Mouse (Mus musculus) hindbrain, embryonic 11.5 days (tissue): Measurements from ENCODE around the gene Zfp46. TPM values are rescaled to one million over a fixed set of nuclear protein-coding genes. Genes with fewer than 3 reads are reported as not detected.

Source experiments
- ATAC-seq: fragments of 200-750 bp; cut with Nextera tagmentation; 2 replicates; pipeline ENCODE4 v1.8.0; 2017; ENCODE audit warnings: mild to moderate bottlenecking, moderate TSS enrichment, moderate library complexity; ENCODE audit not compliant: low FRiP score
- DNase-seq: peaks from one replicate; pipeline ENCODE4 v3.0.0-alpha.2; 2015; ENCODE audit warnings: low spot score
- H3K27ac ChIP-seq: fragments of 300-500 bp; sonication (generic); 2 replicates; pipeline ENCODE4 v1.5.1; 2014; ENCODE audit warnings: mild to moderate bottlenecking, low read depth, low read length
- H3K27me3 ChIP-seq: fragments of 300-500 bp; sonication (generic); 2 replicates; pipeline ENCODE4 v1.6.1; 2014; ENCODE audit warnings: mild to moderate bottlenecking, low read length, moderate library complexity, mixed read lengths; ENCODE audit not compliant: control insufficient read depth, insufficient read depth
- H3K36me3 ChIP-seq: fragments of 300-500 bp; sonication (generic); 2 replicates; pipeline ENCODE4 v1.6.1; 2014; ENCODE audit warnings: mild to moderate bottlenecking, low read length, moderate library complexity, mixed read lengths; ENCODE audit not compliant: control insufficient read depth, insufficient read depth
- H3K4me1 ChIP-seq: fragments of 300-500 bp; sonication (generic); replicated peaks from 2 replicates; pipeline ENCODE4 v1.6.1; 2014; ENCODE audit warnings: low read length, mixed read lengths; ENCODE audit not compliant: control insufficient read depth, insufficient read depth
- H3K4me2 ChIP-seq: fragments of 300-500 bp; sonication (generic); replicated peaks from 2 replicates; pipeline ENCODE4 v1.6.1; 2014; ENCODE audit warnings: mild to moderate bottlenecking, low read depth, low read length
- H3K4me3 ChIP-seq: fragments of 300-500 bp; sonication (generic); 2 replicates; pipeline ENCODE4 v1.5.1; 2014; ENCODE audit warnings: low read depth, low read length
- H3K9ac ChIP-seq: fragments of 300-500 bp; sonication (generic); 2 replicates; pipeline ENCODE4 v1.6.1; 2014; ENCODE audit warnings: low read depth, low read length
- H3K9me3 ChIP-seq: fragments of 300-500 bp; sonication (generic); 2 replicates; pipeline ENCODE4 v1.6.1; 2016; ENCODE audit warnings: low read length; ENCODE audit not compliant: control insufficient read depth
- WGBS: fragments of 180-500 bp; shearing (Covaris S2); extraction: QIAGEN DNeasy Blood & Tissue Kit; methylation state at CpG from one replicate; pipeline ENCODE4 v1.1.7; 2014; 5-methylcytosine and 5-hydroxymethylcytosine counted together
- polyA plus RNA-seq: library from polyadenylated mRNA; unstranded; fragments of >200 nt; fragmentation: Nextera tagmentation; extraction: Ambion mirVana; gene quantifications from 2 replicates; pipeline ENCODE4 v1.2.1, GENCODE M21; 2014

The Zfp46 gene
- polyA plus RNA-seq, 1 experiment from 2014 or later: 26.2 TPM

- DNase-seq (peak; percentile 70), ATAC-seq (peak; percentile 31)
- H3K9me3 ChIP-seq: no peaks in the 10 kb centered on the region
- H3K4me2 ChIP-seq: peak overlapping the region; percentile 47
- H3K36me3 ChIP-seq: no peaks in the 10 kb centered on the region
- H3K9ac ChIP-seq: peak overlapping the region; percentile 100
- H3K27me3 ChIP-seq: no peaks in the 10 kb centered on the region
- peak overlapping the region; percentile 99 for H3K27ac ChIP-seq
- H3K4me3 ChIP-seq: peak overlapping the region; percentile 100
- WGBS: under 1% methylated on average over 72 of the region's 81 CpGs
- H3K4me1 ChIP-seq: no peaks in the 10 kb centered on the region
Observed at GRCm38 (mm10) chr4:136311042-136311999, 26.8 kb downstream of the Zfp46 start.

- H3K9me3 ChIP-seq: no peaks in the 10 kb centered on the region
- ATAC-seq (no peak), DNase-seq (peak; percentile 10)
- no peaks in the 10 kb centered on the region for H3K27me3 ChIP-seq
- H3K27ac ChIP-seq: no peak overlapping the region
- peak overlapping the region; percentile 100 for H3K4me3 ChIP-seq
- H3K9ac ChIP-seq: peak overlapping the region; percentile 100; the same call in 1 of the 2 replicates
- peak overlapping the region; percentile 47 for H3K4me2 ChIP-seq
- WGBS: 49% methylated on average over 4 of the region's 4 CpGs
- H3K4me1 ChIP-seq: no peaks in the 10 kb centered on the region
- no peaks in the 10 kb centered on the region for H3K36me3 ChIP-seq
Observed at GRCm38 (mm10) chr4:136312616-136313015, 28.1 kb downstream of the Zfp46 start.

- no peak for DNase-seq
- no peak overlapping the region for H3K4me2 ChIP-seq
- H3K9me3 ChIP-seq: no peaks in the 10 kb centered on the region
- H3K27ac ChIP-seq: no peak overlapping the region
- H3K4me3 ChIP-seq: no peak overlapping the region
- H3K36me3 ChIP-seq: peaks cover 14% of the 10 kb centered on the region
- WGBS: 88% methylated on average over 4 of the region's 4 CpGs
- H3K4me1 ChIP-seq: no peaks in the 10 kb centered on the region
- ATAC-seq: no peak
- no peaks in the 10 kb centered on the region for H3K27me3 ChIP-seq
- no peak overlapping the region for H3K9ac ChIP-seq
Observed at GRCm38 (mm10) chr4:136317667-136318066, 33.2 kb downstream of the Zfp46 start.

GRCm38 (mm10) chr4:136320016-136320415 lies 35.5 kb downstream of the Zfp46 start:
- Histone ChIP-seq H3K9me3 (no peaks in the 10 kb centered on the region), H3K4me1 (no peaks in the 10 kb centered on the region), H3K4me2 (no peak overlapping the region), H3K36me3 (peaks cover 18% of the 10 kb centered on the region), H3K9ac (no peak overlapping the region), H3K27ac (no peak overlapping the region), H3K27me3 (no peaks in the 10 kb centered on the region), H3K4me3 (no peak overlapping the region)
- no peak for DNase-seq
- no peak for ATAC-seq
- WGBS: 93% methylated on average over 4 of the region's 4 CpGs

- Histone ChIP-seq H3K4me2 (no peak overlapping the region), H3K4me1 (no peaks in the 10 kb centered on the region), H3K36me3 (peaks cover 10% of the 10 kb centered on the region), H3K4me3 (no peak overlapping the region), H3K27me3 (no peaks in the 10 kb centered on the region), H3K9ac (no peak overlapping the region), H3K9me3 (no peaks in the 10 kb centered on the region), H3K27ac (no peak overlapping the region)
- 89% methylated on average over 2 of the region's 2 CpGs for WGBS
- DNase-seq (no peak), ATAC-seq (no peak)
Observed at GRCm38 (mm10) chr4:136324226-136324625, 39.7 kb downstream of the Zfp46 start.

GRCm38 (mm10) chr4:136327238-136327637 lies 42.8 kb downstream of the Zfp46 start:
- no peak for ATAC-seq
- 90% methylated on average over 5 of the region's 5 CpGs for WGBS
- no peak overlapping the region for H3K4me2 ChIP-seq
- no peaks in the 10 kb centered on the region for H3K4me1 ChIP-seq
- no peak overlapping the region for H3K9ac ChIP-seq
- DNase-seq: no peak
- no peak overlapping the region for H3K27ac ChIP-seq
- H3K27me3 ChIP-seq: no peaks in the 10 kb centered on the region
- no peaks in the 10 kb centered on the region for H3K9me3 ChIP-seq
- H3K36me3 ChIP-seq: peaks cover 9% of the 10 kb centered on the region; the same call in 1 of the 2 replicates
- H3K4me3 ChIP-seq: no peak overlapping the region

GRCm38 (mm10) chr4:136328115-136328514 lies 43.6 kb downstream of the Zfp46 start:
- ATAC-seq (no peak), DNase-seq (no peak)
- H3K36me3 ChIP-seq: peaks cover 9% of the 10 kb centered on the region; the same call in 1 of the 2 replicates
- no peak overlapping the region for H3K9ac ChIP-seq
- no peaks in the 10 kb centered on the region for H3K9me3 ChIP-seq
- H3K27me3 ChIP-seq: no peaks in the 10 kb centered on the region
- no peaks in the 10 kb centered on the region for H3K4me1 ChIP-seq
- no peak overlapping the region for H3K4me3 ChIP-seq
- H3K27ac ChIP-seq: no peak overlapping the region
- H3K4me2 ChIP-seq: no peak overlapping the region

GRCm38 (mm10) chr4:136331709-136332108 lies 47.2 kb downstream of the Zfp46 start:
- Histone ChIP-seq H3K4me2 (no peak overlapping the region), H3K4me1 (no peaks in the 10 kb centered on the region), H3K9ac (no peak overlapping the region), H3K4me3 (no peak overlapping the region), H3K36me3 (peaks cover 7% of the 10 kb centered on the region; the same call in 1 of the 2 replicates), H3K27ac (no peak overlapping the region), H3K9me3 (no peaks in the 10 kb centered on the region), H3K27me3 (no peaks in the 10 kb centered on the region)
- DNase-seq: no peak
- no peak for ATAC-seq
- WGBS: 95% methylated on average over 3 of the region's 3 CpGs

GRCm38 (mm10) chr4:136333191-136333590 lies 48.7 kb downstream of the Zfp46 start:
- Histone ChIP-seq H3K9me3 (no peaks in the 10 kb centered on the region), H3K4me3 (no peak overlapping the region), H3K27me3 (no peaks in the 10 kb centered on the region), H3K27ac (no peak overlapping the region), H3K4me2 (no peak overlapping the region), H3K9ac (no peak overlapping the region), H3K36me3 (peaks cover 7% of the 10 kb centered on the region; the same call in 1 of the 2 replicates), H3K4me1 (no peaks in the 10 kb centered on the region)
- DNase-seq: no peak
- WGBS: 97% methylated on average over 3 of the region's 3 CpGs
- ATAC-seq: no peak
